Mouse (Mus musculus) heart, adult 8-10 months (tissue): Measurements from ENCODE around the gene Evi5. TPM values are rescaled to one million over a fixed set of nuclear protein-coding genes. Genes with fewer than 3 reads are reported as not detected.

Source experiments
- DNase-seq: peaks from one replicate; pipeline ENCODE4 v3.0.0; 2022; ENCODE audit warnings: low spot score
- total RNA-seq, 4 experiments: library from RNA; stranded (reverse); gene quantifications; 2 replicates each; pipeline ENCODE4 v1.2.4; 2022

The Evi5 gene
- total RNA-seq, 4 experiments from 2014 or later = 16.6 to 21.1 (median 19.0) TPM

GRCm38 (mm10) chr5:107753656-107754055, 121.3 kb downstream of the Evi5 start:
- no peak for DNase-seq

- DNase-seq = no peak
These were observed 125.5 kb downstream of the Evi5 start for GRCm38 (mm10) chr5:107749229-107749916.

GRCm38 (mm10) chr5:107739023-107739422, 135.9 kb downstream of the Evi5 start:
- no peak for DNase-seq

- DNase-seq = no peak
These were observed 136.6 kb downstream of the Evi5 start for GRCm38 (mm10) chr5:107738296-107738695.

GRCm38 (mm10) chr5:107736171-107736570, 138.7 kb downstream of the Evi5 start:
- DNase-seq = no peak

- DNase-seq = no peak
These were observed 143.1 kb downstream of the Evi5 start for GRCm38 (mm10) chr5:107731844-107732243.

GRCm38 (mm10) chr5:107731408-107731807, 143.5 kb downstream of the Evi5 start:
- no peak for DNase-seq

GRCm38 (mm10) chr5:107727007-107727402, 147.9 kb downstream of the Evi5 start:
- no peak for DNase-seq

GRCm38 (mm10) chr5:107726281-107727006, 148.5 kb downstream of the Evi5 start:
- DNase-seq = no peak

GRCm38 (mm10) chr5:107725435-107726261, 149.3 kb downstream of the Evi5 start, which contains the start of gene Gfi1:
Gene Gfi1, minus strand, starts transcription at chr5:107726036.
- DNase-seq = no peak

- no peak for DNase-seq
These were observed 150.1 kb downstream of the Evi5 start for GRCm38 (mm10) chr5:107724661-107725434.

- DNase-seq = no peak
These were observed 151.1 kb downstream of the Evi5 start for GRCm38 (mm10) chr5:107723541-107724511.

- no peak for DNase-seq
These were observed 152.0 kb downstream of the Evi5 start for GRCm38 (mm10) chr5:107722661-107723532.

- no peak for DNase-seq
These were observed 153.3 kb downstream of the Evi5 start for GRCm38 (mm10) chr5:107721638-107722011.

- no peak for DNase-seq
These were observed 153.8 kb downstream of the Evi5 start for GRCm38 (mm10) chr5:107720991-107721637.

- no peak for DNase-seq
These were observed 154.4 kb downstream of the Evi5 start for GRCm38 (mm10) chr5:107720511-107720910.

GRCm38 (mm10) chr5:107719786-107720185, 155.1 kb downstream of the Evi5 start:
- DNase-seq = no peak

- DNase-seq = no peak
These were observed 155.7 kb downstream of the Evi5 start for GRCm38 (mm10) chr5:107719209-107719608.

GRCm38 (mm10) chr5:107717871-107718361, 157.0 kb downstream of the Evi5 start:
- DNase-seq = no peak
